Mouse (Mus musculus): ENCODE data around the gene Chst11. TPM values are rescaled to one million over a fixed set of nuclear protein-coding genes. Genes with fewer than 3 reads are reported as not detected.

The Chst11 gene
- polyA plus RNA-seq, 1 experiment from 2014 or later, result 2.6 TPM

- no peak overlapping the region for H3K4me3 ChIP-seq
- H3K9me3 ChIP-seq, result no peaks in the 10 kb centered on the region
- no peak overlapping the region for H3K4me2 ChIP-seq
- ATAC-seq (ENCODE audit: insufficient number of reproducible peaks, insufficient read depth, low FRiP score, low TSS enrichment, low read depth), result no peak
- no peak overlapping the region for H3K9ac ChIP-seq
- no peak overlapping the region for H3K27ac ChIP-seq
- H3K4me1 ChIP-seq, result peaks cover 60% of the 10 kb centered on the region
- no peaks in the 10 kb centered on the region for H3K27me3 ChIP-seq
- H3K36me3 ChIP-seq, result no peaks in the 10 kb centered on the region
- 68% methylated on average over 11 of the region's 11 CpGs for WGBS
Measured at GRCm38 (mm10) chr10:83165521-83166243, 180.4 kb downstream of the Chst11 start.

GRCm38 (mm10) chr10:83166272-83166671, 181.0 kb downstream of the Chst11 start:
- no peaks in the 10 kb centered on the region for H3K9me3 ChIP-seq
- H3K27me3 ChIP-seq, result no peaks in the 10 kb centered on the region
- peaks cover 60% of the 10 kb centered on the region for H3K4me1 ChIP-seq
- no peak overlapping the region for H3K4me3 ChIP-seq
- H3K4me2 ChIP-seq, result no peak overlapping the region
- 76% methylated on average over 9 of the region's 9 CpGs for WGBS
- no peak overlapping the region for H3K27ac ChIP-seq
- no peak for ATAC-seq (ENCODE audit: insufficient number of reproducible peaks, insufficient read depth, low FRiP score, low TSS enrichment, low read depth)
- no peaks in the 10 kb centered on the region for H3K36me3 ChIP-seq
- no peak overlapping the region for H3K9ac ChIP-seq

GRCm38 (mm10) chr10:83167492-83167891, 182.2 kb downstream of the Chst11 start:
- H3K4me3 ChIP-seq, result no peak overlapping the region
- no peaks in the 10 kb centered on the region for H3K36me3 ChIP-seq
- WGBS, result 80% methylated on average over 6 of the region's 6 CpGs
- no peak overlapping the region for H3K9ac ChIP-seq
- H3K9me3 ChIP-seq, result no peaks in the 10 kb centered on the region
- H3K4me1 ChIP-seq, result peaks cover 47% of the 10 kb centered on the region
- no peak overlapping the region for H3K4me2 ChIP-seq
- H3K27ac ChIP-seq, result no peak overlapping the region
- no peak for ATAC-seq (ENCODE audit: insufficient number of reproducible peaks, insufficient read depth, low FRiP score, low TSS enrichment, low read depth)
- no peaks in the 10 kb centered on the region for H3K27me3 ChIP-seq

- no peaks in the 10 kb centered on the region for H3K36me3 ChIP-seq
- no peaks in the 10 kb centered on the region for H3K27me3 ChIP-seq
- no peak overlapping the region for H3K9ac ChIP-seq
- no peak overlapping the region for H3K4me3 ChIP-seq
- no peak for ATAC-seq (ENCODE audit: insufficient number of reproducible peaks, insufficient read depth, low FRiP score, low TSS enrichment, low read depth)
- WGBS, result 72% methylated on average over 11 of the region's 11 CpGs
- no peaks in the 10 kb centered on the region for H3K9me3 ChIP-seq
- H3K4me2 ChIP-seq, result no peak overlapping the region
- H3K4me1 ChIP-seq, result peaks cover 38% of the 10 kb centered on the region
- H3K27ac ChIP-seq, result no peak overlapping the region
Measured at GRCm38 (mm10) chr10:83168303-83169056, 183.2 kb downstream of the Chst11 start.

GRCm38 (mm10) chr10:83169554-83169953, 184.3 kb downstream of the Chst11 start:
- H3K27me3 ChIP-seq, result no peaks in the 10 kb centered on the region
- WGBS, result 76% methylated on average over 6 of the region's 6 CpGs
- no peak for ATAC-seq (ENCODE audit: insufficient number of reproducible peaks, insufficient read depth, low FRiP score, low TSS enrichment, low read depth)

GRCm38 (mm10) chr10:83178151-83178550, 192.9 kb downstream of the Chst11 start:
- no peaks in the 10 kb centered on the region for H3K27me3 ChIP-seq
- H3K9me3 ChIP-seq, result no peaks in the 10 kb centered on the region
- H3K36me3 ChIP-seq, result no peaks in the 10 kb centered on the region
- 61% methylated on average over 5 of the region's 5 CpGs for WGBS
- 0 out of 2 replicates have a peak overlapping the region, but pooled peaks have one; percentile 4 for H3K27ac ChIP-seq
- no peak overlapping the region for H3K4me2 ChIP-seq
- H3K4me1 ChIP-seq, result peaks cover 18% of the 10 kb centered on the region; the same call in 1 of the 2 replicates
- no peak for ATAC-seq (ENCODE audit: insufficient number of reproducible peaks, insufficient read depth, low FRiP score, low TSS enrichment, low read depth)
- H3K4me3 ChIP-seq, result no peak overlapping the region
- no peak overlapping the region for H3K9ac ChIP-seq

More at GRCm38 (mm10) chr10:83169554-83169953, 184.3 kb downstream of the Chst11 start:
- Histone ChIP-seq H3K4me1 (peaks cover 29% of the 10 kb centered on the region), H3K9me3 (no peaks in the 10 kb centered on the region), H3K36me3 (no peaks in the 10 kb centered on the region), H3K9ac (no peak overlapping the region), H3K4me2 (no peak overlapping the region), H3K4me3 (no peak overlapping the region), H3K27ac (no peak overlapping the region)

- no peaks in the 10 kb centered on the region for H3K9me3 ChIP-seq
- H3K4me3 ChIP-seq, result no peak overlapping the region
- no peaks in the 10 kb centered on the region for H3K36me3 ChIP-seq
- 0 out of 2 replicates have a peak overlapping the region, but pooled peaks have one; percentile 4 for H3K27ac ChIP-seq
- WGBS, result 72% methylated on average over 1 of the region's 1 CpGs
- no peak for ATAC-seq (ENCODE audit: insufficient number of reproducible peaks, insufficient read depth, low FRiP score, low TSS enrichment, low read depth)
- H3K4me1 ChIP-seq, result peaks cover 23% of the 10 kb centered on the region
- no peak overlapping the region for H3K4me2 ChIP-seq
- H3K9ac ChIP-seq, result no peak overlapping the region
- no peaks in the 10 kb centered on the region for H3K27me3 ChIP-seq
Measured at GRCm38 (mm10) chr10:83178661-83179060, 193.4 kb downstream of the Chst11 start.

GRCm38 (mm10) chr10:83181831-83182572, 196.7 kb downstream of the Chst11 start:
- Histone ChIP-seq H3K9ac (no peak overlapping the region), H3K9me3 (no peaks in the 10 kb centered on the region), H3K36me3 (no peaks in the 10 kb centered on the region), H3K4me1 (peaks cover 44% of the 10 kb centered on the region), H3K27me3 (no peaks in the 10 kb centered on the region), H3K27ac (no peak overlapping the region), H3K4me3 (no peak overlapping the region), H3K4me2 (no peak overlapping the region)
- ATAC-seq (ENCODE audit: insufficient number of reproducible peaks, insufficient read depth, low FRiP score, low TSS enrichment, low read depth), result no peak
- 63% methylated on average over 15 of the region's 15 CpGs for WGBS

- Histone ChIP-seq H3K4me2 (no peak overlapping the region), H3K4me1 (peaks cover 47% of the 10 kb centered on the region), H3K9ac (no peak overlapping the region), H3K9me3 (no peaks in the 10 kb centered on the region), H3K36me3 (no peaks in the 10 kb centered on the region), H3K4me3 (no peak overlapping the region), H3K27me3 (no peaks in the 10 kb centered on the region), H3K27ac (no peak overlapping the region)
- no peak for ATAC-seq (ENCODE audit: insufficient number of reproducible peaks, insufficient read depth, low FRiP score, low TSS enrichment, low read depth)
- 29% methylated on average over 8 of the region's 8 CpGs for WGBS
Measured at GRCm38 (mm10) chr10:83182573-83182960, 197.3 kb downstream of the Chst11 start.

- Histone ChIP-seq H3K9me3 (no peaks in the 10 kb centered on the region), H3K9ac (no peak overlapping the region), H3K27ac (peak overlapping the region; percentile 55), H3K27me3 (no peaks in the 10 kb centered on the region), H3K4me3 (no peak overlapping the region), H3K36me3 (no peaks in the 10 kb centered on the region), H3K4me2 (no peak overlapping the region), H3K4me1 (peaks cover 46% of the 10 kb centered on the region)
- ATAC-seq (ENCODE audit: insufficient number of reproducible peaks, insufficient read depth, low FRiP score, low TSS enrichment, low read depth), result no peak
- WGBS, result 48% methylated on average over 12 of the region's 12 CpGs
Measured at GRCm38 (mm10) chr10:83183634-83184479, 198.6 kb downstream of the Chst11 start.

All from embryonic facial prominence, embryonic 13.5 days (tissue).